Mouse (Mus musculus): Measurements from ENCODE around the gene Tst. TPM values are rescaled to one million over a fixed set of nuclear protein-coding genes. Genes with fewer than 3 reads are reported as not detected.
A peak's percentile ranks its signal among the peaks of the same experiment; 100 is the strongest.

Gene Tst
- total RNA-seq, 1 experiment from 2014 or later: 9.5 TPM

DNA sequence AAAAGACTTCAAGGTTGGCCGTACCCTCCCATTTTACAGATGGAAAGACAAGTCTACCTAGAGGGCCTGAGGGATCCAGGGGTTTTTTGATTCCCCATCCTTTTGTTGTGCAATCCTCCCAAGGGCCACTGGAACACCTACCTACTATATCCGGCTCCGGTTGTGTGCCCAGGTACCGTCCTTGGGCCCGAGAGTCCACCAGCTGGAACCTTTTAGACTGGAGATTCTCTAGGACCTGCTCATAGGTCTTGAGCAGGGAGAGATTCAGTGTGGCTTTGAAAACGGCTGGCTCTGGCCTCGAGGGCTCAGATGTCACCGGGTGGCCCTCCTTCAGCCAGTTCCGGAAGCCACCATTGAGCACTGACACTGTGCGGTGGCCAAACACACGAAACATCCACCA is 609 bp downstream of the Tst start:
- no peak for ATAC-seq (replicated peaks in 1 of 2; ENCODE audit: insufficient read depth in 1 of 2, low FRiP score in 2 of 2, low TSS enrichment in 1 of 2, low read depth in 1 of 2, poor library complexity in 2 of 2, severe bottlenecking in 2 of 2)

GRCm38 (mm10) chr15:78403896-78404295 is 1.8 kb downstream of the Tst start:
- no peak for ATAC-seq (replicated peaks in 1 of 2; ENCODE audit: insufficient read depth in 1 of 2, low FRiP score in 2 of 2, low TSS enrichment in 1 of 2, low read depth in 1 of 2, poor library complexity in 2 of 2, severe bottlenecking in 2 of 2)

GRCm38 (mm10) chr15:78403301-78403741 is 2.4 kb downstream of the Tst start:
- no peak for ATAC-seq (replicated peaks in 1 of 2; ENCODE audit: insufficient read depth in 1 of 2, low FRiP score in 2 of 2, low TSS enrichment in 1 of 2, low read depth in 1 of 2, poor library complexity in 2 of 2, severe bottlenecking in 2 of 2)

DNA sequence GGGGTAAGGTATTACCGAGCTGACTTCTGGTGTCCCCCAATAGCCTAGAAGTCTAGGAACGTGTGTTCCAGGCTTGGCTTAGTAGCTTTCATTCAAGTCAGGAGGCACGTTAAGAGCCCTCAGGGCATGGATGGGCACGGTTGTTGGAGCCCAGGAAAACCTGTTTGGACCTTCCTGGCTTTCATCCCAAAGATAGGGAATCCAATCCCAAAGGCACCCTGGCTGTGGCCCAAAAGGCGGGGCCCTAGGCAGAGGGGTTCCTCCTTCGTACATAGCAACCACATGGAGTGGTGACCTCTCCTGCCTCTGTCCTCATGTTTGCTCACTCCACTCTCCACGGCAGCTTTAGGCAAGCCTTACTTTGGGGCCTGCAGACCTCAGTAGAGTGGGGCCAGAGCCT is 3.3 kb downstream of the Tst start:
- ATAC-seq (replicated peaks in 1 of 2; ENCODE audit: insufficient read depth in 1 of 2, low FRiP score in 2 of 2, low TSS enrichment in 1 of 2, low read depth in 1 of 2, poor library complexity in 2 of 2, severe bottlenecking in 2 of 2): no peak

DNA sequence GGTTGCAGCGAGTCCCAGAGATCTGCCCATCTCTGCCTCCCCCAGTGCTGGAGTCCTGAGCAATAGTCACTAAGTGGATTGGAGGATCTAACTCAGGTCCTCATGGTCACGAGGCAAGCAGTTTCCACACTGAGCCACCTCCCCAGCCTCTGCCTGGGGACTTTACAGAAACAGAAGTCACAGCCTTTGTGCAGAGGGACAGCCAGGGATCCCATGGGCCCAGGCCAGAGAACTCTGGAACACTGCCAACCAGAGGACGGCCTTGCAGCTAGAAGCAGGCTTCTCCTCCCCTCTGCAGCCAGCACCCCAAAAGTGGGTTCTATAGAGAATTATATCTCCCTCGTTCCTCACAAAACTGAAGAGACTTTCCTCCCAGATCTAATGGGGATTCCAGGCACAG is 3.8 kb downstream of the Tst start:
- ATAC-seq (replicated peaks in 1 of 2; ENCODE audit: insufficient read depth in 1 of 2, low FRiP score in 2 of 2, low TSS enrichment in 1 of 2, low read depth in 1 of 2, poor library complexity in 2 of 2, severe bottlenecking in 2 of 2): no peak

- peak; percentile 12 to 29; a peak in 1 of 4 replicates for ATAC-seq (replicated peaks in 1 of 2; ENCODE audit: insufficient read depth in 1 of 2, low FRiP score in 2 of 2, low TSS enrichment in 1 of 2, low read depth in 1 of 2, poor library complexity in 2 of 2, severe bottlenecking in 2 of 2)
Observed at GRCm38 (mm10) chr15:78401345-78401744, 4.4 kb downstream of the Tst start.

DNA sequence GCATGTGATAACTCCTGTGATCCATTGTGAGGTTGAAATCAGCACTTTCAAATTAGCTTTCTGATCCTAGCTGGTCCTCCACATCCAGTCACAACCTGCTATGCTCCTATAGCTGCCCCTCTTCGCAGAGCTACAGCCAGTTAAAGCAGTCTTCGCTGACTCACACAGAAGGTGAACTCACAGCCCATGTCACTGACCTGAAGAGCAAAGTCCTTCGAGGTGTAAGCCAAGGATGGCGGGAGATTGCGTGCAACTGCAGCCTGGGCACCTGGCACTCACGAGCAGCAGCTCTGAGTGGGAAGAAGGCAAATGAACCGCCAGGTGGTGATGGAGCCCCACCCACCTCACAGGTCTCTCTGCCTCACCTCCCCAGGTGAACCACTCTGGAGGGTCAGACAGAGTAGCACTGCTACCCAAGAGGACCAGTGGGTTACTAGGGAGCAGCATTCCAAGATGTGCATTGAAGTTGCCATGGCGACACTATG is 10.2 kb downstream of the Tst start, which contains the start of gene Tex33:
Tex33 (minus strand) TSS at position 435 of the 485 bp plus-strand sequence.
- ATAC-seq (replicated peaks in 1 of 2; ENCODE audit: insufficient read depth in 1 of 2, low FRiP score in 2 of 2, low TSS enrichment in 1 of 2, low read depth in 1 of 2, poor library complexity in 2 of 2, severe bottlenecking in 2 of 2): no peak

GRCm38 (mm10) chr15:78390855-78391254 is 14.9 kb downstream of the Tst start:
- ATAC-seq (replicated peaks in 1 of 2; ENCODE audit: insufficient read depth in 1 of 2, low FRiP score in 2 of 2, low TSS enrichment in 1 of 2, low read depth in 1 of 2, poor library complexity in 2 of 2, severe bottlenecking in 2 of 2): peak in 1 of 2 experiments; percentile 56; a peak in 1 of 4 replicates

- ATAC-seq (replicated peaks in 1 of 2; ENCODE audit: insufficient read depth in 1 of 2, low FRiP score in 2 of 2, low TSS enrichment in 1 of 2, low read depth in 1 of 2, poor library complexity in 2 of 2, severe bottlenecking in 2 of 2): peak; percentile 23 to 53; a peak in 3 of 4 replicates
Observed at GRCm38 (mm10) chr15:78385564-78385963, 20.1 kb downstream of the Tst start.

DNA sequence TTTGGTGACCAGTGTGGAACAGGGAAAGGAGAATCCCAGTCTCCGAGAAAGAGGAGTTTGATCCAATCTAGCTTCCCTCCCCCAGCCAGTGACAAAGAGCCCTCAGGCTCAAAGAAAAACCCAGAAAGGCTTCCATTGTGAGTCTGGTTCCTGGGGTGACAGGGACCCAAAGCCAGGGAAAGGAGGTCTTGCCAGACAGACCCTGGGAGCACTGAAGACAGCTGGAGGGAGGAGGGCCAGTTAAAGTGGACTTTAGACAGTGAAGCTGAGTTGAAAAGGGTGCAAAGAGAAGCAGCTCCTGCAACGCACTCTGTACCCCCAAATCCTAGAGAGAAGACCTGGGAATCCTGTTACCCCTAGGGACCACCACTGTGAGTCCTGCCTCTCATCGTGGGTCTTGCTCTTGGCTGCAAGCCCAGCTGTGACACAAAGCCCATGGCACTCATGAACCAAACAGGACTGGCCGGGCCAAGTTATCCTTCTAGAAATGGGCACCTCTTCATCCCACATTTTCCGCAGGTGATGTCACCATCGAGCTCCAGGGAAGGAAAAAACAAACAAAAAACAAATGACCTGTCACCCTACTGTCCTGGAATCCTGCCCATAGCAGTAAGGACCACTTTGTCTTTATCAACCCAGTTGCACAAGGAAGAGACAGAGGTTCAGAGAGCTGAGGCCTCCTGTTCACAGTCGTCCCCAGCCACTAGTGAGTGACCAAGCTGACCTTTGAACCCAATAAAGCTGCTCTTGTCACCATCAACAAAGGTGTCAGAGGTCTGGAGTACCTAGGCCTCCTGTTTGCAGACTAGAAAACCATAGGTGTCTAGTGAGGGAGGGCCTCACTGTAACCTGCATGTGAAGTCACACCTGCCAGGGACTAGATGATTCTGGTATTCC is 21.2 kb downstream of the Tst start:
- ATAC-seq (replicated peaks in 1 of 2; ENCODE audit: insufficient read depth in 1 of 2, low FRiP score in 2 of 2, low TSS enrichment in 1 of 2, low read depth in 1 of 2, poor library complexity in 2 of 2, severe bottlenecking in 2 of 2): no peak

- no peak for ATAC-seq (replicated peaks in 1 of 2; ENCODE audit: insufficient read depth in 1 of 2, low FRiP score in 2 of 2, low TSS enrichment in 1 of 2, low read depth in 1 of 2, poor library complexity in 2 of 2, severe bottlenecking in 2 of 2)
Observed at GRCm38 (mm10) chr15:78383450-78384219, 22.1 kb downstream of the Tst start.

GRCm38 (mm10) chr15:78382115-78382514 is 23.6 kb downstream of the Tst start:
- no peak for ATAC-seq (replicated peaks in 1 of 2; ENCODE audit: insufficient read depth in 1 of 2, low FRiP score in 2 of 2, low TSS enrichment in 1 of 2, low read depth in 1 of 2, poor library complexity in 2 of 2, severe bottlenecking in 2 of 2)

DNA sequence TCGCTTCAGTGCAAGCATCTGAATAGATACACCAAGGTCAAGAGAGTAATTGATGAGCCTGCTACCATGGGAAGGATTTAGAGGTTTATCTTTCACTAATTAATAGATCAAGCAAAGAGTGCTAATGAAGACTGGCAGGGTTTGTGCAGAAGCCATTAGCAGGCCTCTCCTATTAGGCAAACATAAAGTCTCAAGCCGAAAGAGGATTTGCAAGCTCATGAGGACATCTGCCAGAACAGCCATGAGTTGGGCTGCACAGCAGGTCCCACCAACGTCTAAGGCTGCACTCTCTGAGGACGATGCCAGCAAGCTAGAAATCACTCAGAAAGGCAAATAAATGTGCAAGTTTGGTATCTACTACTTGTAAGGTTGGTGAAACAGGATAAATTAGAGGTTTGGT is 25.0 kb downstream of the Tst start:
- no peak for ATAC-seq (replicated peaks in 1 of 2; ENCODE audit: insufficient read depth in 1 of 2, low FRiP score in 2 of 2, low TSS enrichment in 1 of 2, low read depth in 1 of 2, poor library complexity in 2 of 2, severe bottlenecking in 2 of 2)

GRCm38 (mm10) chr15:78380208-78380607 is 25.5 kb downstream of the Tst start:
- no peak for ATAC-seq (replicated peaks in 1 of 2; ENCODE audit: insufficient read depth in 1 of 2, low FRiP score in 2 of 2, low TSS enrichment in 1 of 2, low read depth in 1 of 2, poor library complexity in 2 of 2, severe bottlenecking in 2 of 2)

- ATAC-seq (replicated peaks in 1 of 2; ENCODE audit: insufficient read depth in 1 of 2, low FRiP score in 2 of 2, low TSS enrichment in 1 of 2, low read depth in 1 of 2, poor library complexity in 2 of 2, severe bottlenecking in 2 of 2): no peak
Observed at GRCm38 (mm10) chr15:78378556-78378955, 27.2 kb downstream of the Tst start.

DNA sequence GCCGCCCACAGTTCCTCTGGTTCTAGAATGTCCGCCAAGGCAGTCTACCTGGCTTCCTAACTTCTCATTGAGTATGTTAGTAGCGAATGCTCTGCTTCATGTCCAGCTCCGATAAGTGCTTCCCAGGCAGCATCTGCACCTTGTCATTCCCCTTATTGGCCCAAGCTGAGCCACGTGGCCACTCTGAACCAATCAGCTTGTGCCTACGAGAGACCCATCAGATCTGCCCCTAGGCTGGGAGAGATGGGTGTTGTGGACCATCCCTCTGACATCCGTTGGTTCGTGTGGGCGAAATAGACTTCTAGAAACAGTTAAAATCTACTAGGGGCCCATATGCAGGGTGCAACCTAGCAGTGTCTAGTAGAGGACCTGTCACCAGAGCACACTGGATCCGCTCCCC is 27.8 kb downstream of the Tst start:
- ATAC-seq (replicated peaks in 1 of 2; ENCODE audit: insufficient read depth in 1 of 2, low FRiP score in 2 of 2, low TSS enrichment in 1 of 2, low read depth in 1 of 2, poor library complexity in 2 of 2, severe bottlenecking in 2 of 2): no peak

GRCm38 (mm10) chr15:78374204-78374603 is 31.5 kb downstream of the Tst start:
- no peak for ATAC-seq (replicated peaks in 1 of 2; ENCODE audit: insufficient read depth in 1 of 2, low FRiP score in 2 of 2, low TSS enrichment in 1 of 2, low read depth in 1 of 2, poor library complexity in 2 of 2, severe bottlenecking in 2 of 2)

DNA sequence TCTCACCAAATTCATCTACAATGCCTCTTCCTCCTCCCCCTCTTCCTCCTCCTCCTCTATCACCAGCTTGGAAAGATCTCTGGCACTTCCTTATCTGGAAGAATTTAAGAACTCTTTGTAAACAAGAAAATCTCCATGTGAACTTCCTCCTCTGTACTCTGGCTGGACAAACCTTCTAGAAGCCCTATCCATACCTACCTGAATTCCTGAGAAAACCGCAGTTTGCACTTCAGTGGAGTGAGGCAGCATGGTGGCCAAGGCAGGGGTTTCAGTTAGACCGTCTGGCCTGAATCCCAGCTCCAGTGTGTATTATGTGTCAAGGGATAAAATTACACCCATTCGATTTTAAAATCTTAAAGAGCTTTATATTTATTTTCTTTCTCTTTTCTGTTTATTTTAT is 32.9 kb downstream of the Tst start:
- ATAC-seq (replicated peaks in 1 of 2; ENCODE audit: insufficient read depth in 1 of 2, low FRiP score in 2 of 2, low TSS enrichment in 1 of 2, low read depth in 1 of 2, poor library complexity in 2 of 2, severe bottlenecking in 2 of 2): no peak

All from hematopoietic stem cell, adult 5-6 weeks (primary cell).